Mouse (Mus musculus) embryonic facial prominence, embryonic 13.5 days (tissue): Measurements from ENCODE around the gene Ap2a2. TPM values are rescaled to one million over a fixed set of nuclear protein-coding genes. Genes with fewer than 3 reads are reported as not detected.
"Not testable (repeated sequence)": the region's sequence is repeated elsewhere in the genome, so short reads cannot be mapped to it uniquely, and the experiment has no call there.

Experiments
- ATAC-seq: fragments of 200-750 bp; cut with Nextera tagmentation; 2 replicates; pipeline ENCODE4 v1.8.0; 2017; ENCODE audit warnings: low read depth; ENCODE audit not compliant: insufficient number of reproducible peaks, insufficient read depth, low FRiP score, low TSS enrichment
- H3K27ac ChIP-seq: fragments of 300-500 bp; sonication (generic); 2 replicates; pipeline ENCODE4 v1.5.1; 2015; ENCODE audit warnings: moderate library complexity, mild to moderate bottlenecking, inconsistent platforms
- H3K27me3 ChIP-seq: fragments of 300-500 bp; sonication (generic); 2 replicates; pipeline ENCODE4 v1.6.1; 2015; ENCODE audit warnings: mild to moderate bottlenecking, inconsistent platforms
- H3K36me3 ChIP-seq: fragments of 300-500 bp; sonication (generic); 2 replicates; pipeline ENCODE4 v1.6.1; 2015; ENCODE audit warnings: mild to moderate bottlenecking, inconsistent platforms
- H3K4me1 ChIP-seq: fragments of 300-500 bp; sonication (generic); 2 replicates; pipeline ENCODE4 v1.6.1; 2015; ENCODE audit warnings: inconsistent platforms
- H3K4me2 ChIP-seq: fragments of 300-500 bp; sonication (generic); 2 replicates; pipeline ENCODE4 v1.6.1; 2015; ENCODE audit warnings: moderate library complexity, mild to moderate bottlenecking, inconsistent platforms
- H3K4me3 ChIP-seq: fragments of 300-500 bp; sonication (generic); 2 replicates; pipeline ENCODE4 v1.5.1; 2015; ENCODE audit warnings: mild to moderate bottlenecking, inconsistent platforms
- H3K9ac ChIP-seq: fragments of 300-500 bp; sonication (generic); 2 replicates; pipeline ENCODE4 v1.6.1; 2015; ENCODE audit warnings: mild to moderate bottlenecking, inconsistent platforms
- H3K9me3 ChIP-seq: fragments of 300-500 bp; sonication (generic); 2 replicates; pipeline ENCODE4 v1.6.1; 2016; ENCODE audit warnings: inconsistent platforms
- WGBS: fragments of 180-500 bp; shearing (Covaris S2); methylation state at CpG from one replicate; pipeline ENCODE4 v1.1.7; 2015; ENCODE audit warnings: mixed read lengths; 5-methylcytosine and 5-hydroxymethylcytosine counted together
- polyA plus RNA-seq: library from polyadenylated mRNA; unstranded; fragments of >200 nt; fragmentation: Nextera tagmentation; extraction: Ambion mirVana; gene quantifications from 2 replicates; pipeline ENCODE4 v1.2.1, GENCODE M21; 2015

The Ap2a2 gene
- polyA plus RNA-seq, 1 experiment from 2014 or later = 80.1 TPM

- not testable (repeated sequence) for H3K4me2 ChIP-seq, H3K27me3 ChIP-seq, H3K4me1 ChIP-seq, H3K27ac ChIP-seq, H3K9ac ChIP-seq, H3K9me3 ChIP-seq, H3K4me3 ChIP-seq
- ATAC-seq = peak; percentile 57
- 89% methylated on average over 6 of the region's 8 CpGs for WGBS
- H3K36me3 ChIP-seq = peaks cover 17% of the 10 kb centered on the region
These were observed 76.8 kb downstream of the Ap2a2 start for GRCm38 (mm10) chr7:141638513-141639334.

GRCm38 (mm10) chr7:141639335-141639890 is 77.4 kb downstream of the Ap2a2 start:
- not testable (repeated sequence) for H3K4me1 ChIP-seq, H3K27ac ChIP-seq, H3K4me3 ChIP-seq, H3K9me3 ChIP-seq, H3K9ac ChIP-seq, H3K4me2 ChIP-seq, H3K27me3 ChIP-seq
- 83% methylated on average over 5 of the region's 5 CpGs for WGBS
- peaks cover 10% of the 10 kb centered on the region for H3K36me3 ChIP-seq
- peak; percentile 71 for ATAC-seq

GRCm38 (mm10) chr7:141642375-141642774 is 80.4 kb downstream of the Ap2a2 start:
- Histone ChIP-seq H3K9ac (no peak overlapping the region), H3K27ac (no peak overlapping the region), H3K9me3 (no peaks in the 10 kb centered on the region), H3K4me2 (no peak overlapping the region), H3K27me3 (no peaks in the 10 kb centered on the region), H3K4me3 (no peak overlapping the region), H3K36me3 (no peaks in the 10 kb centered on the region), H3K4me1 (no peaks in the 10 kb centered on the region)
- 89% methylated on average over 1 of the region's 1 CpGs for WGBS
- no peak for ATAC-seq

GRCm38 (mm10) chr7:141643160-141643559 is 81.2 kb downstream of the Ap2a2 start:
- no peak overlapping the region for H3K27ac ChIP-seq
- H3K4me3 ChIP-seq = no peak overlapping the region
- no peak overlapping the region for H3K9ac ChIP-seq
- H3K27me3 ChIP-seq = no peaks in the 10 kb centered on the region
- H3K4me1 ChIP-seq = no peaks in the 10 kb centered on the region
- H3K4me2 ChIP-seq = no peak overlapping the region
- 43% methylated on average over 3 of the region's 3 CpGs for WGBS
- no peak for ATAC-seq
- no peaks in the 10 kb centered on the region for H3K36me3 ChIP-seq
- no peaks in the 10 kb centered on the region for H3K9me3 ChIP-seq

GRCm38 (mm10) chr7:141647083-141647482 is 85.1 kb downstream of the Ap2a2 start:
- no peak for ATAC-seq
- Histone ChIP-seq H3K27ac (no peak overlapping the region), H3K9me3 (no peaks in the 10 kb centered on the region), H3K4me1 (no peaks in the 10 kb centered on the region), H3K27me3 (no peaks in the 10 kb centered on the region), H3K9ac (no peak overlapping the region), H3K36me3 (no peaks in the 10 kb centered on the region), H3K4me2 (no peak overlapping the region), H3K4me3 (no peak overlapping the region)
- 63% methylated on average over 2 of the region's 2 CpGs for WGBS

- Histone ChIP-seq H3K4me1 (no peaks in the 10 kb centered on the region), H3K4me2 (no peak overlapping the region), H3K27ac (no peak overlapping the region), H3K9ac (no peak overlapping the region), H3K27me3 (no peaks in the 10 kb centered on the region), H3K36me3 (no peaks in the 10 kb centered on the region), H3K9me3 (no peaks in the 10 kb centered on the region), H3K4me3 (no peak overlapping the region)
- ATAC-seq = no peak
- 65% methylated on average over 11 of the region's 11 CpGs for WGBS
These were observed 85.8 kb downstream of the Ap2a2 start for GRCm38 (mm10) chr7:141647815-141648214.

- no peak overlapping the region for H3K4me3 ChIP-seq
These were observed 90.2 kb downstream of the Ap2a2 start for GRCm38 (mm10) chr7:141652191-141652590.

GRCm38 (mm10) chr7:141660346-141660745 is 98.4 kb downstream of the Ap2a2 start:
- no peak overlapping the region for H3K27ac ChIP-seq
- no peaks in the 10 kb centered on the region for H3K4me1 ChIP-seq
- no peak for ATAC-seq
- no peak overlapping the region for H3K4me3 ChIP-seq
- no peak overlapping the region for H3K4me2 ChIP-seq
- H3K9me3 ChIP-seq = no peaks in the 10 kb centered on the region
- no peaks in the 10 kb centered on the region for H3K36me3 ChIP-seq
- no peak overlapping the region for H3K9ac ChIP-seq
- 61% methylated on average over 1 of the region's 1 CpGs for WGBS
- no peaks in the 10 kb centered on the region for H3K27me3 ChIP-seq

More at GRCm38 (mm10) chr7:141652191-141652590, 90.2 kb downstream of the Ap2a2 start:
- Histone ChIP-seq H3K27ac (no peak overlapping the region), H3K4me1 (no peaks in the 10 kb centered on the region), H3K4me2 (no peak overlapping the region), H3K9me3 (no peaks in the 10 kb centered on the region), H3K27me3 (no peaks in the 10 kb centered on the region), H3K9ac (no peak overlapping the region), H3K36me3 (no peaks in the 10 kb centered on the region)
- no peak for ATAC-seq
- WGBS = 47% methylated on average over 7 of the region's 7 CpGs

- Histone ChIP-seq H3K4me1 (no peaks in the 10 kb centered on the region), H3K27ac (no peak overlapping the region), H3K4me3 (no peak overlapping the region), H3K9ac (no peak overlapping the region), H3K4me2 (no peak overlapping the region), H3K27me3 (no peaks in the 10 kb centered on the region), H3K36me3 (no peaks in the 10 kb centered on the region), H3K9me3 (no peaks in the 10 kb centered on the region)
- ATAC-seq = no peak
- 78% methylated on average over 3 of the region's 3 CpGs for WGBS
These were observed 99.5 kb downstream of the Ap2a2 start for GRCm38 (mm10) chr7:141661481-141661880.

GRCm38 (mm10) chr7:141662223-141662622 is 100.2 kb downstream of the Ap2a2 start:
- Histone ChIP-seq H3K9me3 (no peaks in the 10 kb centered on the region), H3K27ac (no peak overlapping the region), H3K4me3 (no peak overlapping the region), H3K4me1 (no peaks in the 10 kb centered on the region), H3K36me3 (no peaks in the 10 kb centered on the region), H3K4me2 (no peak overlapping the region), H3K27me3 (no peaks in the 10 kb centered on the region), H3K9ac (no peak overlapping the region)
- ATAC-seq = no peak
- WGBS = 59% methylated on average over 5 of the region's 5 CpGs

- Histone ChIP-seq H3K4me3 (no peak overlapping the region), H3K27ac (no peak overlapping the region), H3K9me3 (no peaks in the 10 kb centered on the region), H3K4me2 (no peak overlapping the region), H3K36me3 (no peaks in the 10 kb centered on the region), H3K9ac (no peak overlapping the region), H3K4me1 (no peaks in the 10 kb centered on the region), H3K27me3 (no peaks in the 10 kb centered on the region)
- ATAC-seq = no peak
- 23% methylated on average over 4 of the region's 4 CpGs for WGBS
These were observed 104.2 kb downstream of the Ap2a2 start for GRCm38 (mm10) chr7:141666190-141666589.

- not testable (repeated sequence) for H3K9me3 ChIP-seq, H3K27ac ChIP-seq, ATAC-seq, H3K4me1 ChIP-seq, H3K36me3 ChIP-seq, H3K9ac ChIP-seq, H3K4me2 ChIP-seq, H3K4me3 ChIP-seq, H3K27me3 ChIP-seq
- WGBS = 83% methylated on average over 3 of the region's 3 CpGs
These were observed 107.1 kb downstream of the Ap2a2 start for GRCm38 (mm10) chr7:141669097-141669496.
